Mouse (Mus musculus) testis, adult 2 months (tissue): Measurements from ENCODE around the gene Dnaja1.

Experiments
- CTCF ChIP-seq: fragments of 200-500 bp; IDR thresholded peaks from 2 replicates; pipeline ENCODE4 v1.5.1; 2012; ENCODE audit warnings: low read depth, mild to moderate bottlenecking, inconsistent platforms, low read length, moderate library complexity; ENCODE audit not compliant: control insufficient read depth, insufficient read depth, insufficient replicate concordance
- POLR2A ChIP-seq: fragments of 200-500 bp; IDR thresholded peaks from 2 replicates; pipeline ENCODE4 v1.6.1; 2012; ENCODE audit warnings: low read depth, mild to moderate bottlenecking, inconsistent platforms, low read length, moderate library complexity; ENCODE audit not compliant: control insufficient read depth

DNA sequence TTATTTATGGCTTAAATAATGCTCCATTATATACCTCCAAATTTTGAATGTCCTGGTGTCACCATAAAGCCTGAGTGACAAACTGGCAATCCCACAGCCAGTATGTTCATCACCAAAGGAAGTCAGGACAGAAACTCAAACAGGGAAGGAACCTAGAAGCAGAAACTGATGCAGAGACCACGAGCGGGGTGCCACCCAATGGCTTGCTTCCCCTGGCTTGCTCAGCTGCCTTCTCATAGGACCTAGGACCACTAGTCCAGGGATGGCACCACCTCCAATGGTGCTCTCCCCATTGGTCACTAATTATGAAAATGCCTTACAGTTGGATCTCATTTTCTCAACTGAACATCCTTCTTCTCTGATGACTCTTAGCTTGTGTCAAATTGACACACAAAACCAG is 38.6 kb upstream of the Dnaja1 start:
- no peak for TF ChIP-seq CTCF
- no peak for TF ChIP-seq POLR2A
